Mouse (Mus musculus) lung, embryonic 14.5 days (tissue): ENCODE data around the gene Olfr728. TPM values are rescaled to one million over a fixed set of nuclear protein-coding genes. Genes with fewer than 3 reads are reported as not detected.

Experiments
- ATAC-seq: fragments of 200-750 bp; cut with Nextera tagmentation; 2 replicates; pipeline ENCODE4 v1.8.0; 2017; ENCODE audit warnings: mild to moderate bottlenecking, moderate TSS enrichment, moderate library complexity; ENCODE audit not compliant: insufficient read depth
- DNase-seq: peaks from one replicate; pipeline ENCODE4 v3.0.0-alpha.2; 2015
- H3K27ac ChIP-seq: fragments of 300-500 bp; sonication (generic); 2 replicates; pipeline ENCODE4 v1.5.1; 2014; ENCODE audit warnings: low read depth, mild to moderate bottlenecking, moderate library complexity
- H3K27me3 ChIP-seq: fragments of 300-500 bp; sonication (generic); 2 replicates; pipeline ENCODE4 v1.6.1; 2014; ENCODE audit warnings: low read length, control low read depth; ENCODE audit not compliant: insufficient read depth
- H3K36me3 ChIP-seq: fragments of 300-500 bp; sonication (generic); 2 replicates; pipeline ENCODE4 v1.6.1; 2014; ENCODE audit warnings: control low read depth; ENCODE audit not compliant: insufficient read depth
- H3K4me1 ChIP-seq: fragments of 300-500 bp; sonication (generic); 2 replicates; pipeline ENCODE4 v1.6.1; 2014; ENCODE audit warnings: antibody characterized with exemption, control low read depth; ENCODE audit not compliant: insufficient read depth
- H3K4me2 ChIP-seq: fragments of 300-500 bp; sonication (generic); 2 replicates; pipeline ENCODE4 v1.6.1; 2014; ENCODE audit warnings: mild to moderate bottlenecking
- H3K4me3 ChIP-seq: fragments of 300-500 bp; sonication (generic); 2 replicates; pipeline ENCODE4 v1.5.1; 2014; ENCODE audit warnings: low read depth, low read length
- H3K9ac ChIP-seq: fragments of 300-500 bp; sonication (generic); 2 replicates; pipeline ENCODE4 v1.6.1; 2014
- H3K9me3 ChIP-seq: fragments of 300-500 bp; sonication (generic); 2 replicates; pipeline ENCODE4 v1.6.1; 2016; ENCODE audit warnings: low read depth, low read length, control low read depth
- CTCF ChIP-seq: IDR thresholded peaks from 2 replicates; pipeline ENCODE4 v1.5.1; 2016; ENCODE audit warnings: antibody characterized with exemption, low read depth
- WGBS: fragments of 180-500 bp; shearing (Covaris S2); extraction: QIAGEN DNeasy Blood & Tissue Kit; methylation state at CpG from one replicate; pipeline ENCODE4 v1.1.7; 2014; 5-methylcytosine and 5-hydroxymethylcytosine counted together
- polyA plus RNA-seq: library from polyadenylated mRNA; unstranded; fragments of >200 nt; fragmentation: Nextera tagmentation; extraction: Ambion mirVana; gene quantifications from 2 replicates; pipeline ENCODE4 v1.2.1, GENCODE M21; 2014

The Olfr728 gene
- not detected in 2 replicates for polyA plus RNA-seq

DNA sequence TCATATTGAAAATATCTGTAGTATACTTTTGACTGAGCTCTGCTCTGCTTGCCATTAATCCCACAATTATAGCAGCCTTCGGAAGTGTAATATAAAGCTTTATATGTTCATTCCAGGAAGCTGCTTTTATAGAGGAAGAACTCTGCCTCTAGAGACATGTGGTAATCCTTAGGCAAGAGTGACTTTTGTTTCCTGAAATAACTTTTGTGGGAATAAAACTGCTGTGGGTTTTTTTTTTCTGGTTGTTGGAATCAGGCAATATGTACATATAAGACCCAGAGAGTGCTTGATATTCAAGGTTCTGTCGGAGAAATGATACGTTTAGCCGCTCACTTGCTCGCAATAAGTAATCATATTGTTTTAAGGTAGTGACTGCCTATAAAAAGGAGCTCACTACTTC, at the start of gene Olfr728:
TSS of gene Olfr728 (minus strand) at position 101 of the 400 bp plus-strand sequence.
- Histone ChIP-seq H3K27ac (no peak within 1 kb of the TSS), H3K27me3 (no peaks in the 10 kb centered on the region), H3K4me3 (no peak within 1 kb of the TSS), H3K4me1 (no peaks in the 10 kb centered on the region), H3K36me3 (no peaks in the 10 kb centered on the region), H3K4me2 (no peak within 1 kb of the TSS), H3K9ac (no peak within 1 kb of the TSS), H3K9me3 (no peaks in the 10 kb centered on the region)
- 88% methylated on average over 5 of the region's 5 CpGs for WGBS
- ATAC-seq (no peak), DNase-seq (no peak)
- no peak for TF ChIP-seq CTCF

DNA sequence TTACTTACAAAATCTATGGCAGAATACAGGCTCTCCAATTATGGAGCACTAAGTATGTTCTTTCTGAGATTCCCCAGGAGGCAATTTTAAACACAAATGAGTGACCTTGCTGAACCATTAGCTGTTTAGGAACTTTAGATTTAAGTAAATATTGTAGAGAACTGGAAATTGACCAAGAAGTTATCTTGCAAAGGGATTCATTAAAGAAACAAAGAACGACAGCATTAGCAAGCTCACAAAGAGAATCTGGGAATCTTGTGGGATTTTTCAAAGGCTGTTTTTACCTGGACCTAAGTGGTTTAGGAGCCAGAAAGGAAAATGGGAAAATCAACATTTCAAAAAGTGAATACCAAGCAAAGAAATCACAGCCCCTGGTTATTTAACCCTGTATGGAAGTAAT, 45.6 kb upstream of the Olfr728 start, which contains the start of gene Olfr730:
TSS of gene Olfr730 (minus strand) at position 101 of the 400 bp plus-strand sequence.
- ATAC-seq (no peak), DNase-seq (no peak)
- Histone ChIP-seq H3K36me3 (no peaks in the 10 kb centered on the region), H3K9me3 (no peaks in the 10 kb centered on the region), H3K9ac (no peak within 1 kb of the TSS), H3K4me1 (no peaks in the 10 kb centered on the region), H3K4me3 (no peak within 1 kb of the TSS), H3K27ac (no peak within 1 kb of the TSS), H3K4me2 (no peak within 1 kb of the TSS), H3K27me3 (no peaks in the 10 kb centered on the region)
- TF ChIP-seq CTCF, result no peak
- WGBS, result 46% methylated on average over 1 of the region's 1 CpGs

- no peaks in the 10 kb centered on the region for H3K4me1 ChIP-seq
- no peak within 1 kb of the TSS for H3K4me2 ChIP-seq
- no peaks in the 10 kb centered on the region for H3K36me3 ChIP-seq
- TF ChIP-seq CTCF, result no peak
- H3K27ac ChIP-seq, result no peak within 1 kb of the TSS
- ATAC-seq (no peak), DNase-seq (no peak)
- H3K9ac ChIP-seq, result no peak within 1 kb of the TSS
- H3K27me3 ChIP-seq, result no peaks in the 10 kb centered on the region
- no peak within 1 kb of the TSS for H3K4me3 ChIP-seq
- H3K9me3 ChIP-seq, result no peaks in the 10 kb centered on the region
These were observed 10.3 kb upstream of the Olfr728 start, which contains the start of gene Olfr729 for GRCm38 (mm10) chr14:50152810-50153209. TSS of gene Olfr729 (minus strand) at chr14:50152910.

DNA sequence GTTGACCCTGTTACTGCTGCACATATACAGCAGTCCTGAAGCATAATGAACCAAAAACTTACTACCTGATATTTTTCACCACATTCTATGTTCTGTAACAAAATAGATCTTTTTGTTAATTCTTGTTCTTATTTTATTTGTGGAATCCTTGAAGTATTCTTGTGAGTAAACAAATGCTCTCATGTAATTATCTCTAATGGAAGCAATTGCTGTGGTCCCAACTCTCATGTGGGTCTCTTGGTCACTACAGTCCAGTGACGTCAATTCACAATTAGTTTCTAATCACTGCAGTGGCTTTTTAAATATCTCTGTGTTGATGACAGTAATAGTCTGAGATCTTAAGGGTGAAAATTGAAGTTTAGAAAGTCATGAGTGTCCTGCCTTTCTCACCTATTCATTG, 19.6 kb downstream of the Olfr728 start, which contains the start of gene Olfr727:
TSS of gene Olfr727 (plus strand) at position 301 of the 400 bp plus-strand sequence.
- DNase-seq (no peak), ATAC-seq (no peak)
- Histone ChIP-seq H3K4me1 (no peaks in the 10 kb centered on the region), H3K27ac (no peak within 1 kb of the TSS), H3K4me2 (no peak within 1 kb of the TSS), H3K4me3 (no peak within 1 kb of the TSS), H3K36me3 (no peaks in the 10 kb centered on the region), H3K9ac (no peak within 1 kb of the TSS), H3K9me3 (no peaks in the 10 kb centered on the region), H3K27me3 (no peaks in the 10 kb centered on the region)
- no peak for TF ChIP-seq CTCF
- WGBS, result 76% methylated on average over 1 of the region's 1 CpGs

- Histone ChIP-seq H3K36me3 (no peaks in the 10 kb centered on the region), H3K9ac (no peak within 1 kb of the TSS), H3K9me3 (no peaks in the 10 kb centered on the region), H3K4me1 (no peaks in the 10 kb centered on the region), H3K27me3 (no peaks in the 10 kb centered on the region), H3K27ac (no peak within 1 kb of the TSS), H3K4me3 (no peak within 1 kb of the TSS), H3K4me2 (no peak within 1 kb of the TSS)
- ATAC-seq, result no peak
- no peak for TF ChIP-seq CTCF
- 82% methylated on average over 1 of the region's 1 CpGs for WGBS
- no peak for DNase-seq
These were observed 51.6 kb downstream of the Olfr728 start, which contains the start of gene Olfr726 for GRCm38 (mm10) chr14:50090853-50091252. TSS of gene Olfr726 (minus strand) at chr14:50090953.

Other genes with a start within 250 kb of the Olfr728 start
- gene Olfr722, start 240.7 kb downstream of the Olfr728 start, polyA plus RNA-seq, result not detected in 2 replicates
- not detected in 2 replicates for gene Olfr723, start 210.9 kb downstream of the Olfr728 start, polyA plus RNA-seq
- not detected in 2 replicates for gene Olfr724, start 179.4 kb downstream of the Olfr728 start, polyA plus RNA-seq
- not detected in 2 replicates for gene Olfr725, start 102.3 kb downstream of the Olfr728 start, polyA plus RNA-seq
- not detected in 2 replicates for gene Olfr726, start 51.7 kb downstream of the Olfr728 start, polyA plus RNA-seq
- not detected in 2 replicates for gene Olfr727, start 19.5 kb downstream of the Olfr728 start, polyA plus RNA-seq
- gene Olfr729, start 10.2 kb upstream of the Olfr728 start, polyA plus RNA-seq, result not detected in 2 replicates
- gene Olfr730, start 45.5 kb upstream of the Olfr728 start, polyA plus RNA-seq, result not detected in 2 replicates
- not detected in 2 replicates for gene Olfr731, start 99.2 kb upstream of the Olfr728 start, polyA plus RNA-seq
- not detected in 2 replicates for gene Olfr732, start 141.5 kb upstream of the Olfr728 start, polyA plus RNA-seq
- not detected in 2 replicates for gene Olfr733, start 158.8 kb upstream of the Olfr728 start, polyA plus RNA-seq
- gene Olfr734, start 184.1 kb upstream of the Olfr728 start, polyA plus RNA-seq, result not detected in 2 replicates
- not detected in 2 replicates for gene Olfr735, start 206.2 kb upstream of the Olfr728 start, polyA plus RNA-seq
- gene Tlr11, start 215.2 kb upstream of the Olfr728 start, polyA plus RNA-seq, result not detected in 2 replicates
- gene Olfr736, start 238.5 kb upstream of the Olfr728 start, polyA plus RNA-seq, result not detected in 2 replicates